In genomic region chr14:39049021-39049420, GRCm38 (mm10) we compare ENCODE assay signal across 33 mouse cellular contexts.
"Had no signal": no experiment of that assay in that cellular context is flagged by ENCODE, and none has a peak within 500 bp of the region (broad histone marks: within the 10 kb centered on the region; RNA-seq: fewer than 3 reads in every experiment).

No protein-coding gene starts in this region.

- ATAC-seq: liver, embryonic 12.5 days; liver, postnatal 0 days; lung, postnatal 0 days; midbrain, embryonic 13.5 days; midbrain, embryonic 15.5 days; midbrain, embryonic 16.5 days had no signal

- H3K4me1 ChIP-seq: limb, embryonic 10.5 days; limb, embryonic 12.5 days; limb, embryonic 13.5 days; limb, embryonic 15.5 days; liver, embryonic 12.5 days; liver, embryonic 13.5 days; liver, embryonic 15.5 days; lung, embryonic 15.5 days; megakaryocyte, embryonic 14.5 days; midbrain, embryonic 10.5 days; midbrain, embryonic 12.5 days; midbrain, embryonic 13.5 days; midbrain, embryonic 15.5 days; neural tube, embryonic 12.5 days; neural tube, embryonic 13.5 days had no signal

- H3K9ac ChIP-seq: limb, embryonic 12.5 days; limb, embryonic 13.5 days; limb, embryonic 15.5 days; liver, embryonic 12.5 days; liver, embryonic 13.5 days; liver, embryonic 14.5 days; liver, embryonic 15.5 days; liver, postnatal 0 days; lung, embryonic 14.5 days; lung, embryonic 15.5 days; midbrain, embryonic 12.5 days; midbrain, embryonic 13.5 days; midbrain, embryonic 15.5 days; neural tube, embryonic 12.5 days; neural tube, embryonic 13.5 days had no signal

- H3K27ac ChIP-seq: limb, embryonic 10.5 days; limb, embryonic 12.5 days; limb, embryonic 13.5 days; limb, embryonic 15.5 days; liver, embryonic 12.5 days; liver, embryonic 13.5 days; liver, embryonic 14.5 days; liver, embryonic 15.5 days; lung, embryonic 15.5 days; macrophage; midbrain, embryonic 10.5 days; midbrain, embryonic 12.5 days; midbrain, embryonic 13.5 days; midbrain, embryonic 15.5 days; neural tube, embryonic 12.5 days; neural tube, embryonic 13.5 days had no signal

- H3K27me3 ChIP-seq: limb, embryonic 12.5 days; limb, embryonic 13.5 days; limb, embryonic 15.5 days; liver, embryonic 12.5 days; liver, embryonic 13.5 days; liver, embryonic 15.5 days; lung, embryonic 15.5 days; megakaryocyte, embryonic 14.5 days; midbrain, embryonic 12.5 days; midbrain, embryonic 13.5 days; midbrain, embryonic 15.5 days; neural tube, embryonic 12.5 days; neural tube, embryonic 13.5 days had no signal

- H3K4me2 ChIP-seq: limb, embryonic 12.5 days; limb, embryonic 13.5 days; limb, embryonic 15.5 days; liver, embryonic 11.5 days; liver, embryonic 12.5 days; liver, embryonic 13.5 days; liver, embryonic 15.5 days; lung, embryonic 14.5 days; lung, embryonic 15.5 days; midbrain, embryonic 11.5 days; midbrain, embryonic 12.5 days; midbrain, embryonic 13.5 days; midbrain, embryonic 15.5 days; neural tube, embryonic 12.5 days; neural tube, embryonic 13.5 days had no signal

- H3K4me3 ChIP-seq: limb, embryonic 10.5 days; limb, embryonic 12.5 days; limb, embryonic 13.5 days; limb, embryonic 15.5 days; liver, embryonic 12.5 days; liver, embryonic 13.5 days; liver, embryonic 15.5 days; lung, embryonic 15.5 days; megakaryocyte, embryonic 14.5 days; midbrain, embryonic 10.5 days; midbrain, embryonic 12.5 days; midbrain, embryonic 13.5 days; midbrain, embryonic 15.5 days; myocyte; neural tube, embryonic 12.5 days; neural tube, embryonic 13.5 days had no signal

- H3K36me3 ChIP-seq: limb, embryonic 10.5 days; limb, embryonic 12.5 days; limb, embryonic 13.5 days; limb, embryonic 15.5 days; liver, embryonic 12.5 days; liver, embryonic 13.5 days; liver, embryonic 15.5 days; lung, embryonic 15.5 days; midbrain, embryonic 10.5 days; midbrain, embryonic 12.5 days; midbrain, embryonic 13.5 days; midbrain, embryonic 15.5 days; neural tube, embryonic 12.5 days; neural tube, embryonic 13.5 days had no signal

- DNase-seq: left cerebral cortex, postnatal 4 days; liver; liver, embryonic 13.5 days; liver, postnatal 0 days; lung, adult 18-20 months; lung, adult 2 months; lung, embryonic 14.5 days; lung, postnatal 10 days; lung, postnatal 14 days; lung, postnatal 36 days; lung, postnatal 4 days; midbrain, embryonic 14.5 days had no signal

- H3K9me3 ChIP-seq: limb, embryonic 10.5 days; limb, embryonic 12.5 days; limb, embryonic 13.5 days; limb, embryonic 15.5 days; liver, embryonic 12.5 days; liver, embryonic 13.5 days; liver, embryonic 15.5 days; lung, embryonic 15.5 days; megakaryocyte, embryonic 14.5 days; midbrain, embryonic 10.5 days; midbrain, embryonic 12.5 days; midbrain, embryonic 13.5 days; midbrain, embryonic 15.5 days; neural tube, embryonic 12.5 days; neural tube, embryonic 13.5 days had no signal
